Mouse (Mus musculus) left cerebral cortex, adult 8-10 months (tissue): ENCODE measurements around the gene Ifi44. TPM values are rescaled to one million over a fixed set of nuclear protein-coding genes. Genes with fewer than 3 reads are reported as not detected.

Experiments used
- DNase-seq, 2 experiments: peaks; one replicate each; pipeline ENCODE4 v3.0.0; 2022; ENCODE audit warnings: low spot score in 2 of 2
- total RNA-seq, 4 experiments: library from RNA; stranded (reverse); gene quantifications; 2 replicates each; pipeline ENCODE4 v1.2.4; 2022

Ifi44 gene
- total RNA-seq: under 1 TPM in 2 of 4 experiments, not detected in 2; 0.12 to 0.39 TPM

DNA sequence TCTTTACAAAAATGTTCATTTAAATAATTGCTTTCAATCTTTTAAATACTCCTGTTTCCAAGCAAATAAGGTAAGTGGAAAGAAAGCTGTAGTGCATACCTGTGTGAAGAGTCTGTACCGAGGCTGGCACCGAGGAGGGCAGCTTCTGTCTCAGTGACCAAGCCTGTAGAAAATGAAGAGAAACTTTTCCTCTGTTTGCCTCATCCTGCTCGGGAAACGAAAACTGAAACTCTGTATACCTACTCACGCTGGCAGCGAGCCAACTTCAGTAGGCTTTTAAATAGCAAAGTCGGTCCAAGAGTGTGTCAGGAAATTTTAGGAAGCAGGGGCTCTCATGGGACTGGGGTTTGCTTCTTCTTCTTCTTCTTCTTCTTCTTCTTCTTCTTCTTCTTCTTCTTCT is at the start of gene Ifi44:
Gene Ifi44 (minus strand): TSS at position 224 of the 400 bp plus-strand sequence.
- DNase-seq: no peak

DNA sequence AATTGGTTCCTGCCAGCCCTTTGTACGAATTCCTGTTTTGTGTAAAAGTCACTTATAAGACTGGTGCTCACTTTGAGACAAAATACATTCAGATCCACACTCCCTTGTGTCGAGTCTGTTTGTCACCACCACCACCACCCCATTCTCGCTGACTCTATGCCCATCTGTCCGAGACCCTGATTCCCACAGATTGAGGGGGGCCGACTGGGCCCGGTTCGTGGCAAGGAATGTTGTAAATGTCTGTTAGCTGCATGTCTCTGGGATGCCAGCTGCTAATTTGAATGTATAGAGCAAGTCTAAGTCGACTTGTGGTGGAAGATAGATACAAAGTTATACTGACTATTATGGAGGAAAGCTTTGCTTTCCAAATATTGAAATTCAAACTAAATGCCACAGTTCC is 38.9 kb upstream of the Ifi44 start:
- no peak for DNase-seq

DNA sequence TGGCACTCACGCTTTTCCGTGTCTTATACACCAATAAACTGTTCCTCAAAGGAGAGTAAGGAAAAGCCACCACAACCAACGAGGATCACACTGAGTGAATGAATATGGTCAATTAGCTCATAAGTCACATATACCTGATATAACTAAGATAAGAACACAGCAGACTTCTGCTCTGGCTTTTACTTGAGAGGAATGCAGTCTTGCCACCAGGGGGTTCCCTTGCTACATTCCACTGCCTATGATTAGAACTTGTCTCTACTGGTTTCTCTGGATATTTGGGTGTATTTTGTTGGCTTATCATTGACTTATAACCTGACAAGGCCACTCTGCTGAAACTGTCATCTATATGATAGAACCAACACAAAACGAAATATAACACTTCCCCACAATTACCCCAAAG is 25.3 kb upstream of the Ifi44 start:
- DNase-seq: peak; percentile 4 to 9

DNA sequence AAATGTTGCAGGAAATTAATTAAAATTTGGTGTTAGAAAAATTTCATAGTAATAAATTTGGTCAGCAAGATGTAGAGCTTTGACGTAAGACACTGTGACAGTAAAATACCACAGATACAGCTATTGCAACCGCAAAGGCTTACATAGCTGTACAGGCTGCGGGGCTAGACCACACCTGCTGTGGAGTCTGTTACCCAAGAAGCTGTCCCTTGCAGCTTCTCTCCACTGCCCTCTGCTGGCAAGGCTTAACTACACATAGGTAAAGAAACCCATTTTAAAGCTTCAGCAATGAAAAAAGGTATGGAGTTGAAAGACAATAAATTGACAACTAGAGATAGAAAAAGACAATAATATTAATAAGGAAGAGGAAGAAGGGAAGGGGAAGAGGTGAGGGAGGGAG is 21.3 kb upstream of the Ifi44 start:
- DNase-seq: peak; percentile 2 to 5

DNA sequence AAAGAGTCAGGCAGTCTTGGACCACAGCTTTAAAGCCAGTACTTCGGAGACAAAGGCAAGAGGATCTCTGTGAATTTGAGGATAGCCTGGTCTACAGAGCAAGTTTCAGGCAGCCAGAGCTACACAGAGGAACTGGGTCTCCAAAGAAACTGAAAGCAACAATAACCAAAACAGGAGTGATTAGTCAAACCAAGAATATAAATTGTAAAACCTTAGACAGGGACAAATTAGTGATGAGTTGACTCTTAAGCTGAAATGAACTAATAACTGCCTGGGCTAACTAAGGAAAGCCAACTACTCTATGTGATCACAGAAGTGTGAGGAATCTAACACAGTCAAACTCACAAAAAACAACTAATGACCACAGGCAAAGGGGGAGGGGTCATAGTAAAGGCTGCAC is 1.2 kb downstream of the Ifi44 start:
- DNase-seq: no peak

DNA sequence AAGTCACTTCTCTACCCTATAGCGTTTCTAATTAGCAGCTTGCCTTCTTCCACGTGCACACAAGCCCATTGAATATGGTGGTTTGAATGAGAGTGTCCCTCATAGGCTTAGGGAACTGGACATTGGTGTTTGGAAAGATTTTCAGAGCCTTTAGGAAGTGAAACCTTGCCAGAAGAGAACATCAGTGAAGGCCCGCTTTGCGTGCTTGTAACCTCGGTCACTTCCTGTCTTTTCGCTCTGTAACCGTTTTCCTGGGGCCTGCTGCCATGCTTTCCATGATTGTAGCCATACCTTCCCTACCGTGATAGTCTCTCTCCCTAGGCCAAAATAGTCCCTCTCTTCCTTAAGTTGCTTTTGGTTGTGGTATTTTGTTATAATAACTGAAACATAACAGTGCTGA is 3.7 kb downstream of the Ifi44 start:
- no peak for DNase-seq

DNA sequence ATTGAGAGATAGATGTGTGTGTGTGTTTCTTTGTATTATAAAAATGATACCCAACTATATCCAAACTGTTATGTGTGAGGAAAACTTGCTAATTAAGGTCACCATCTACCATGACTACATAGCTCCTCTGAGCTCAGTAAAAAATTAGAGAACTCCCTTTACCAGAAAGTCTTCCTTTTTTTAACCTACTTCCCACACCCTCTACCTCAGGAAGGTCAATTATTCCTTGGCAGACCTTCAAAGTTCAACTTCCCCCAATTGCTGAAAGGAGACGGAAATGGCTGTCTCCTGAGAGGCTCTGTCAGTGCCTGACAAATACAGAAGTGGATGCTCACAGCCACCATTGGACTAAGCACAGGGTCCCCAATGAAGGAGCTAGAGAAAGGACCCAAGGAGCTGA is 7.5 kb downstream of the Ifi44 start:
- no peak for DNase-seq

DNA sequence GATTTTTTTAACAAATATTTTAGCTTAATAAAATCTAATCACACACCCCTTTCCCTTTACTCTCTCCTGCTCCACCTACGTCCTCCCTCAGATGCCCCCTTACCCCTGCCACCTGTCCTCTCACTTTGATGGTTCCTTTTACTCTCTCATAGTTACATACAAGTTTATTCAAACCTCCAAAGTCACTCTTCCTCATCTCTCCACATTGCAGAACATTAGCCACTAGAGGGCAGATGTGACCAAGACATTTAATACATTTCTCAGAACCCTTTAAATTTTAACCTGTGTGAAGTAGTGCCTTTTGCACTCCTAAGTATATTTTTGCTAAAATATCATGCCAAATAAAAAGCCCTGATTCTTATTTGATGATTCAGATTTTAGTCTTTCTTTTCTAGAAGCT is 33.5 kb downstream of the Ifi44 start:
- DNase-seq: no peak

DNA sequence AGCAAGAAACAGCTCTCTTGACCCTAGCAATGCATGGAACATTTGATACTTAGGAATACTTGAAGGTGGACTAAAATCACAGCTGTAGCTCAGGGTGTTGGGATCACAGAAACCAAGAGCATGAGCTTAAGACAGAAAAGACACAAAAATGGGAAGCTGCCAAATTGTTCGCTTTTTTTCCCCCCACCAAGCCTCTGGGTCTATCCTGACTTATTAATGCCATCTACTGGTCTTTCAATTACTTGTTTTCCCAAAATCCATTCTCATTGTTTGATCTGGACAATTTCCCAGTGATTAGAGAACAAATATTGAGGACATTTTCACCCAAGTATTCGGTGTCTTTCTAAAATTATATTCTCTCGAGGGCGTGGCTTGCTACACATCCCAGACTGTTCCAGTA is 42.4 kb downstream of the Ifi44 start:
- no peak for DNase-seq

Other genes with a start within 250 kb of the Ifi44 start
- gene Ifi44l, start 12.9 kb upstream of the Ifi44 start, total RNA-seq: not detected
- gene Ptgfr, start 87.7 kb upstream of the Ifi44 start, total RNA-seq: under 1 TPM; 0.57 to 1.00 (median 0.73) TPM